Mouse (Mus musculus): ENCODE data around the gene Gse1. TPM values are rescaled to one million over a fixed set of nuclear protein-coding genes. Genes with fewer than 3 reads are reported as not detected.

The Gse1 gene
- total and polyA plus RNA-seq, 3 experiments, result 12.1 to 24.3 (median 21.0) TPM

GRCm38 (mm10) chr8:120472230-120472629 is 244.0 kb downstream of the Gse1 start:
- TF ChIP-seq CTCF (IDR thresholded peaks at IDR 0.05) (no peak), EP300 (IDR thresholded peaks at IDR 0.05; ENCODE audit: insufficient read depth, low read depth, low read length) (no peak), POLR2A (IDR thresholded peaks at IDR 0.05; ENCODE audit: insufficient read depth, low read depth, low read length) (no peak)
- H3K27me3 ChIP-seq (ENCODE audit: control insufficient read depth, insufficient read depth, low read length), result no peaks in the 10 kb centered on the region
- H3K27ac ChIP-seq, result no peak overlapping the region
- no peak for DNase-seq
- peaks cover 18% of the 10 kb centered on the region for H3K4me1 ChIP-seq (ENCODE audit: control insufficient read depth, insufficient read depth, low read length)
- H3K9ac ChIP-seq (ENCODE audit: low read depth, low read length), result no peak overlapping the region
- WGBS, result 69% methylated on average over 16 of the region's 16 CpGs
- intact Hi-C loops (cut with DNase I), result no loop called here
- no peaks in the 10 kb centered on the region for H3K36me3 ChIP-seq (ENCODE audit: control insufficient read depth, insufficient read depth, low read length)
- no peaks in the 10 kb centered on the region for H3K79me2 ChIP-seq (replicated peaks; ENCODE audit: control insufficient read depth, insufficient read depth, low read length)
- H3K4me3 ChIP-seq, result no peak overlapping the region

DNA sequence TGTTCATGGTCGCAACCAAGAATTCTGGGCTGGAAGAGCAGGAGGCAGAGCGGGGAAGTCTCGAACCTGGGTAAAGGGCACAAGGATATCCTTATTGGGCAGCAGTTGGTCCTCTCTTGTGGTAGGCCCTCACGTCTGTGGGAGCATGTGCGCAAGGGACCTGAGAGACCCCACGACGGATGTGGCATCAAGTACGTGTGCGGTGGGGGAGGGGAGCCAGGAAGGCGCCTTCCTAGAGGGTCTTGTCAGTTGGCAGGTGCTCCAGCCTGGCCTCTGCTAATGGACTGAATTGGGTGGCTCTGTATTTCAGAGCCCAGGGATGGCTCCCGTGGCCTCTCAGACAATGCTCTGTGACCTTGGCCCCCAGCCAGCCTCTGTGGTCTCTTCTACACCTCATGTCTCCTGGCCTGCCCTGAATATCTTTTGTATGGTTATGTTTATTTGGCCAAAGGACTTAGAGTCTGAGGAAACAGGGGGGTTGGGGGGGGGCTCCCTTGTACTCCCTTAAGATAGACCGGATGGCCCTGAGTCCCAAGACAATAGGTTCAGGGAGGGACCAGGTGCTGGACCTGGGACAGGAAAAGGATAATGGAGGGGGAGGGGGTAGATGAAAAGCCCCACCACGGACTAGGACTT is 245.6 kb downstream of the Gse1 start:
- TF ChIP-seq EP300 (IDR thresholded peaks at IDR 0.05; ENCODE audit: insufficient read depth, low read depth, low read length) (no peak; the same call in 1 of the 2 replicates), POLR2A (IDR thresholded peaks at IDR 0.05; ENCODE audit: insufficient read depth, low read depth, low read length) (no peak), CTCF (IDR thresholded peaks at IDR 0.05) (no peak)
- WGBS, result 70% methylated on average over 13 of the region's 13 CpGs
- no peaks in the 10 kb centered on the region for H3K27me3 ChIP-seq (ENCODE audit: control insufficient read depth, insufficient read depth, low read length)
- H3K36me3 ChIP-seq (ENCODE audit: control insufficient read depth, insufficient read depth, low read length), result no peaks in the 10 kb centered on the region
- intact Hi-C loops (cut with DNase I), result loop anchor here (2.0 kb wide), 1 partner anchor 15 kb away; no protein-coding TSS in a partner anchor
- H3K4me3 ChIP-seq, result no peak overlapping the region
- peak; percentile 70 to 75 for DNase-seq
- peaks cover 18% of the 10 kb centered on the region for H3K4me1 ChIP-seq (ENCODE audit: control insufficient read depth, insufficient read depth, low read length)
- no peak overlapping the region for H3K9ac ChIP-seq (ENCODE audit: low read depth, low read length)
- H3K79me2 ChIP-seq (replicated peaks; ENCODE audit: control insufficient read depth, insufficient read depth, low read length), result no peaks in the 10 kb centered on the region
- peak overlapping the region; percentile 69 for H3K27ac ChIP-seq

- intact Hi-C loops (cut with DNase I), result loop anchor here (2.0 kb wide), 1 partner anchor 14 kb away; no protein-coding TSS in a partner anchor
- H3K27ac ChIP-seq, result peak overlapping the region; percentile 69
- 63% methylated on average over 11 of the region's 11 CpGs for WGBS
- H3K27me3 ChIP-seq (ENCODE audit: control insufficient read depth, insufficient read depth, low read length), result no peaks in the 10 kb centered on the region
- no peak overlapping the region for H3K9ac ChIP-seq (ENCODE audit: low read depth, low read length)
- DNase-seq, result no peak
- no peak for TF ChIP-seq CTCF (IDR thresholded peaks at IDR 0.05)
- TF ChIP-seq POLR2A (IDR thresholded peaks at IDR 0.05; ENCODE audit: insufficient read depth, low read depth, low read length), result no peak
- TF ChIP-seq EP300 (IDR thresholded peaks at IDR 0.05; ENCODE audit: insufficient read depth, low read depth, low read length), result no peak
- 0 out of 2 replicates have a peak, but pooled peaks cover 1% of the 10 kb centered on the region for H3K79me2 ChIP-seq (replicated peaks; ENCODE audit: control insufficient read depth, insufficient read depth, low read length)
- H3K36me3 ChIP-seq (ENCODE audit: control insufficient read depth, insufficient read depth, low read length), result no peaks in the 10 kb centered on the region
- no peak overlapping the region for H3K4me3 ChIP-seq
- H3K4me1 ChIP-seq (ENCODE audit: control insufficient read depth, insufficient read depth, low read length), result peaks cover 18% of the 10 kb centered on the region
Measured at GRCm38 (mm10) chr8:120474496-120475235, 246.4 kb downstream of the Gse1 start.

GRCm38 (mm10) chr8:120475462-120476201 is 247.4 kb downstream of the Gse1 start:
- Histone ChIP-seq H3K27ac (no peak overlapping the region), H3K9ac (ENCODE audit: low read depth, low read length) (no peak overlapping the region)

DNA sequence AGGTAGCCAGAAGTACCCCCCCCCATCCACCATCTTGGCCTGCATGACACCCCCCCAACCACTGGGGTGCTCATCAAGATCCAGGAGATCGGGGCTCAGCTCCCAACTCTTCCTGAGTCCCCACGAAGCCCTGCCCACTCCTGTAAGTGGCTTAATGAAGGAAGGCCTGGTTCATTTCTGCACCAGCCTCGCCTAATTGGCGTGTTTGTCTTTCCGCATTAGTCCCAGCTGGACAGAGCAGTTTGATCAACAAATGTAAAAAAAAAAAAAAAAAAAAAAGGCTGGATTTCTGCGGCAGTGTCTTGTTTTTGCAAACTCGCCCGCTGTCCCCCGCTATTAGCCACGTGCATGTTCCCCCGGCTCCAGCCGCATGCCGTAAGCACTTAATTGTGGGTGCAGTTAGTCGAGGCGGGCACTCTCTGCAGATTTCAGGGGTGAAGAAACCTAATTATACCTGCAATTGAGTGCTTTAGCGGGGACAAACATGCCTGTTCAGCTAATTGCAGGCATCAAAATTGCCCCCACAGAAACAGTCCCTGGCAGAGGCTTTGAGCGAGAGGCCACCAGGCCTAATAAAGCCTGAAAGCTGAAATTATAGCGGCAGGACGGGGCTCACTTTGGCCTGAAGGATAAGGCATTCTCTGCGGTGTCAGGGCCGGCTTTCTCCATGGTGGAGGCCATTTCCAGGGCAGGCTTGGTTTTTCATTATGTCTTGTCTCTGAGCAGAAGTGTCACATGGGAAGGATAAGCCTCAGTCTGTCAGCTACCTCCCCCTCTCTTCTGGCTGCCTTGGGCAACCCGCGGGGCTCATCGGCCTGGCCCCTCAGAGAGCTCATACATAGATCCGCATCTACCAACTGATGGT is 248.7 kb downstream of the Gse1 start:
- Histone ChIP-seq H3K27ac (no peak overlapping the region), H3K4me1 (ENCODE audit: control insufficient read depth, insufficient read depth, low read length) (peaks cover 17% of the 10 kb centered on the region), H3K4me3 (no peak overlapping the region), H3K9ac (ENCODE audit: low read depth, low read length) (no peak overlapping the region), H3K79me2 (replicated peaks; ENCODE audit: control insufficient read depth, insufficient read depth, low read length) (0 out of 2 replicates have a peak, but pooled peaks cover 1% of the 10 kb centered on the region), H3K27me3 (ENCODE audit: control insufficient read depth, insufficient read depth, low read length) (no peaks in the 10 kb centered on the region), H3K36me3 (ENCODE audit: control insufficient read depth, insufficient read depth, low read length) (no peaks in the 10 kb centered on the region)
- 90% methylated on average over 25 of the region's 25 CpGs for WGBS
- TF ChIP-seq CTCF (IDR thresholded peaks at IDR 0.05) (no peak), EP300 (IDR thresholded peaks at IDR 0.05; ENCODE audit: insufficient read depth, low read depth, low read length) (no peak), POLR2A (IDR thresholded peaks at IDR 0.05; ENCODE audit: insufficient read depth, low read depth, low read length) (no peak)
- no peak for DNase-seq
- intact Hi-C loops (cut with DNase I), result no loop called here

More at GRCm38 (mm10) chr8:120475462-120476201, 247.4 kb downstream of the Gse1 start:
- no peak for TF ChIP-seq CTCF (IDR thresholded peaks at IDR 0.05)
- TF ChIP-seq EP300 (IDR thresholded peaks at IDR 0.05; ENCODE audit: insufficient read depth, low read depth, low read length), result no peak
- TF ChIP-seq POLR2A (IDR thresholded peaks at IDR 0.05; ENCODE audit: insufficient read depth, low read depth, low read length), result no peak
- WGBS, result 85% methylated on average over 10 of the region's 10 CpGs
- DNase-seq, result peak in 1 of 2 experiments; percentile 27
- no peak overlapping the region for H3K4me3 ChIP-seq
- H3K27me3 ChIP-seq (ENCODE audit: control insufficient read depth, insufficient read depth, low read length), result no peaks in the 10 kb centered on the region
- no peaks in the 10 kb centered on the region for H3K36me3 ChIP-seq (ENCODE audit: control insufficient read depth, insufficient read depth, low read length)
- 0 out of 2 replicates have a peak, but pooled peaks cover 1% of the 10 kb centered on the region for H3K79me2 ChIP-seq (replicated peaks; ENCODE audit: control insufficient read depth, insufficient read depth, low read length)
- peaks cover 18% of the 10 kb centered on the region for H3K4me1 ChIP-seq (ENCODE audit: control insufficient read depth, insufficient read depth, low read length)
- intact Hi-C loops (cut with DNase I), result loop anchor here (2.0 kb wide), 1 partner anchor 13 kb away; no protein-coding TSS in a partner anchor

Data from heart, adult 2 months (tissue).